Mouse (Mus musculus): ENCODE data around the gene Rcn3. TPM values are rescaled to one million over a fixed set of nuclear protein-coding genes. Genes with fewer than 3 reads are reported as not detected.

The Rcn3 gene
- polyA plus RNA-seq, 1 experiment from 2014 or later = 176 TPM

DNA sequence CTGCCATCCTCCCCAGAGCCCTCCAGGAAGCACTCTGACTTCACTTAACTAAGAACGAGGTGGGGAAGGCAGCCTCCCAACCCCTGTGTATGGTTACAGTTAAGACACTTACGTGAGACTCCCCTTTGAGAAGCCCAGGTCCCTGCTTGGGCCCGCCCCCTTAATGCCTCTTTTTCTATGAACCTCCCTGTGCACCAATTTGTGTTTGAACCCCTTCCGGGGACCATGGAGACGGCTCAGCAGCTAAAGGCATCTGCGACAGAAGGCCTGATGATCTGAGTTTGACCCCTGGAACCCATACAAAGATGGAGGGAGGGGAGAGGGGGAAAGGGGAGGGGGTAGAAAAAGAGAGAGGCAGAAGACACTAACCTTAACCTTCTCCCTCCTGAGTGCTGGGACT is 14.4 kb upstream of the Rcn3 start:
- H3K4me1 ChIP-seq (replicated peaks; ENCODE audit: control insufficient read depth, insufficient read depth) = peaks cover 3% of the 10 kb centered on the region; the same call in 1 of the 2 replicates
- no peak overlapping the region for H3K9ac ChIP-seq (ENCODE audit: low read length)
- H3K4me3 ChIP-seq (ENCODE audit: low read depth, low read length) = no peak overlapping the region
- H3K36me3 ChIP-seq (ENCODE audit: control insufficient read depth, insufficient read depth, low read length) = no peaks in the 10 kb centered on the region
- H3K27ac ChIP-seq (replicated peaks) = no peak overlapping the region
- no peak for ATAC-seq (ENCODE audit: low FRiP score, low TSS enrichment)
- H3K4me2 ChIP-seq (replicated peaks; ENCODE audit: low read depth) = no peak overlapping the region
- WGBS = 56% methylated on average over 6 of the region's 6 CpGs
- TF ChIP-seq CTCF (IDR thresholded peaks at IDR 0.05; ENCODE audit: low read depth) (no peak), EP300 (optimal IDR thresholded peaks at IDR 0.05) (no peak)
- no peak for DNase-seq (ENCODE audit: low spot score)
- H3K27me3 ChIP-seq (ENCODE audit: control insufficient read depth, insufficient read depth, low read length) = no peaks in the 10 kb centered on the region
- no peaks in the 10 kb centered on the region for H3K9me3 ChIP-seq (ENCODE audit: control insufficient read depth, low read length)

- no peaks in the 10 kb centered on the region for H3K9me3 ChIP-seq (ENCODE audit: control insufficient read depth, low read length)
- DNase-seq (ENCODE audit: low spot score) (peak; percentile 42), ATAC-seq (ENCODE audit: low FRiP score, low TSS enrichment) (no peak)
- H3K4me1 ChIP-seq (replicated peaks; ENCODE audit: control insufficient read depth, insufficient read depth) = peaks cover 3% of the 10 kb centered on the region; the same call in 1 of the 2 replicates
- H3K4me2 ChIP-seq (replicated peaks; ENCODE audit: low read depth) = no peak overlapping the region
- H3K27ac ChIP-seq (replicated peaks) = no peak overlapping the region
- no peak overlapping the region for H3K9ac ChIP-seq (ENCODE audit: low read length)
- H3K27me3 ChIP-seq (ENCODE audit: control insufficient read depth, insufficient read depth, low read length) = no peaks in the 10 kb centered on the region
- no peak overlapping the region for H3K4me3 ChIP-seq (ENCODE audit: low read depth, low read length)
- WGBS = 65% methylated on average over 8 of the region's 8 CpGs
- no peak for TF ChIP-seq EP300 (optimal IDR thresholded peaks at IDR 0.05)
- no peaks in the 10 kb centered on the region for H3K36me3 ChIP-seq (ENCODE audit: control insufficient read depth, insufficient read depth, low read length)
These were observed 13.5 kb upstream of the Rcn3 start for GRCm38 (mm10) chr7:45105491-45105890.

GRCm38 (mm10) chr7:45104941-45105340 is 12.9 kb upstream of the Rcn3 start:
- no peak overlapping the region for H3K27ac ChIP-seq (replicated peaks)
- H3K36me3 ChIP-seq (ENCODE audit: control insufficient read depth, insufficient read depth, low read length) = no peaks in the 10 kb centered on the region
- no peaks in the 10 kb centered on the region for H3K9me3 ChIP-seq (ENCODE audit: control insufficient read depth, low read length)
- H3K4me3 ChIP-seq (ENCODE audit: low read depth, low read length) = no peak overlapping the region
- H3K4me2 ChIP-seq (replicated peaks; ENCODE audit: low read depth) = no peak overlapping the region
- ATAC-seq (ENCODE audit: low FRiP score, low TSS enrichment) (no peak), DNase-seq (ENCODE audit: low spot score) (no peak)
- no peaks in the 10 kb centered on the region for H3K27me3 ChIP-seq (ENCODE audit: control insufficient read depth, insufficient read depth, low read length)
- H3K4me1 ChIP-seq (replicated peaks; ENCODE audit: control insufficient read depth, insufficient read depth) = peaks cover 3% of the 10 kb centered on the region; the same call in 1 of the 2 replicates
- WGBS = 81% methylated on average over 5 of the region's 5 CpGs
- no peak for TF ChIP-seq CTCF (IDR thresholded peaks at IDR 0.05; ENCODE audit: low read depth)
- TF ChIP-seq EP300 (optimal IDR thresholded peaks at IDR 0.05) = no peak
- H3K9ac ChIP-seq (ENCODE audit: low read length) = no peak overlapping the region

- DNase-seq (ENCODE audit: low spot score) (peak; percentile 86), ATAC-seq (ENCODE audit: low FRiP score, low TSS enrichment) (peak; percentile 95)
- Histone ChIP-seq H3K27ac (replicated peaks) (peak within 1 kb of the TSS; percentile 94), H3K4me3 (ENCODE audit: low read depth, low read length) (peak within 1 kb of the TSS; percentile 46), H3K27me3 (ENCODE audit: control insufficient read depth, insufficient read depth, low read length) (no peaks in the 10 kb centered on the region), H3K9me3 (ENCODE audit: control insufficient read depth, low read length) (no peaks in the 10 kb centered on the region), H3K9ac (ENCODE audit: low read length) (peak within 1 kb of the TSS; percentile 77), H3K36me3 (ENCODE audit: control insufficient read depth, insufficient read depth, low read length) (no peaks in the 10 kb centered on the region), H3K4me2 (replicated peaks; ENCODE audit: low read depth) (peak within 1 kb of the TSS; percentile 64), H3K4me1 (replicated peaks; ENCODE audit: control insufficient read depth, insufficient read depth) (peaks cover 3% of the 10 kb centered on the region; the same call in 1 of the 2 replicates)
- TF ChIP-seq CTCF (IDR thresholded peaks at IDR 0.05; ENCODE audit: low read depth) (no peak), EP300 (optimal IDR thresholded peaks at IDR 0.05) (peak; percentile 47)
- WGBS = 10% methylated on average over 7 of the region's 7 CpGs
These were observed 11.7 kb upstream of the Rcn3 start, which contains the start of gene Fcgrt for GRCm38 (mm10) chr7:45103652-45104180. Gene Fcgrt (minus strand): TSS chr7:45103851.

DNA sequence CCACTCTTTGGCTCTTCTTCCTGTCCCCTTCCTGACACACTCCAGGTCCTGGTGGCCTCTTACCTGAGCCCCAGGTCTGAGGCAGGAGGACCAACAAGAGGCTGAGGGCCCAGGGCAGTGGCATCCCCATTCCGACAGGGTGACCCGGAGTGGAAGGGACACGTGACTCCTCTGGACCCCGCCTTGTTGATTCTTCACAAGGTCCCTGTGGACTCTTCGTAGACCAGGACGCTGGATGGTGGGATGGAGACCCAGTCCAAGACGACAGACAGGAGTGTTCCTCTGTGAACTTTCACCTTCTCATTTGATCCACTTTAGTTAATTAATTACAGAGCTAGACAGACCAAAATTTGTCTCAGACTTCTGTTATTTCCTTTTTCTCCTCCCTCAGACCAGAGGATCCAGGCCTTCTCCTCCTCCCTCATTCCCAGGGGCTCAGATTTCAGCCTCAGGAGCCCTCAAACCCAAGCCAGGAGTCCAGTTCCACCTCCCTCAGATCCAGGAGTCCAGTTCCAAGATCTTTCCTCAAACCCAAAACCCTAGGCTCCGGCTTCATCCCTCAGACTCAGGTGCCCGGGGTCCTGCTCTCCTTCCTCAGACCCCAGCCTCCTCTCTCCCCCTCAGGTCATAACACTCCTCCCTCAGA is 11.0 kb upstream of the Rcn3 start:
- ATAC-seq (ENCODE audit: low FRiP score, low TSS enrichment) (no peak; the same call in 1 of the 2 replicates), DNase-seq (ENCODE audit: low spot score) (no peak)
- no peaks in the 10 kb centered on the region for H3K27me3 ChIP-seq (ENCODE audit: control insufficient read depth, insufficient read depth, low read length)
- WGBS = 28% methylated on average over 9 of the region's 9 CpGs
- TF ChIP-seq CTCF (IDR thresholded peaks at IDR 0.05; ENCODE audit: low read depth) (no peak), EP300 (optimal IDR thresholded peaks at IDR 0.05) (no peak)
- peak overlapping the region; percentile 94 for H3K27ac ChIP-seq (replicated peaks)
- H3K9me3 ChIP-seq (ENCODE audit: control insufficient read depth, low read length) = no peaks in the 10 kb centered on the region
- peak overlapping the region; percentile 77 for H3K9ac ChIP-seq (ENCODE audit: low read length)
- peak overlapping the region; percentile 64 for H3K4me2 ChIP-seq (replicated peaks; ENCODE audit: low read depth)
- peaks cover 3% of the 10 kb centered on the region; the same call in 1 of the 2 replicates for H3K4me1 ChIP-seq (replicated peaks; ENCODE audit: control insufficient read depth, insufficient read depth)
- no peaks in the 10 kb centered on the region for H3K36me3 ChIP-seq (ENCODE audit: control insufficient read depth, insufficient read depth, low read length)
- H3K4me3 ChIP-seq (ENCODE audit: low read depth, low read length) = peak overlapping the region; percentile 46

DNA sequence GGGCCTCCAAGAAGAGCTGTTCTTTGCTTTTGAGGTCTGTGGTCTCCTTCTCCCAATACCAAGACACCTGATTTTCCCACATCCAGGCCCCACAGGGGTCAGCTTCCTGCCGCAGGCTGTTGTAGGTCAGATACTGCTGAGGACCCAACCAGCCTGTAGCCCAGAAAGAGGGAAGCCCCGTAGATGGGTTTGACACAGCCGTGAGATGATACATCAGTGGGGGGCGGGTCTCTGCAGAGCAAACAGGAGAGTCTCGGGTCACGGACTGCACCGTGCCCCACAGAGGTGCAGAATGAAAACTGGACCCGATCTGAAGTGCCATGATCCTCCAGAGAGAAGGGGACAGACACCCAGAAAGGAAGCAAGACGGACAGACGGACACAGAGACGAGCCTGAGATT is 10.4 kb upstream of the Rcn3 start:
- ATAC-seq (ENCODE audit: low FRiP score, low TSS enrichment) (no peak), DNase-seq (ENCODE audit: low spot score) (no peak)
- H3K27ac ChIP-seq (replicated peaks) = peak overlapping the region; percentile 94
- H3K9ac ChIP-seq (ENCODE audit: low read length) = peak overlapping the region; percentile 77
- peak overlapping the region; percentile 46 for H3K4me3 ChIP-seq (ENCODE audit: low read depth, low read length)
- H3K9me3 ChIP-seq (ENCODE audit: control insufficient read depth, low read length) = no peaks in the 10 kb centered on the region
- peak overlapping the region; percentile 64 for H3K4me2 ChIP-seq (replicated peaks; ENCODE audit: low read depth)
- WGBS = 59% methylated on average over 11 of the region's 11 CpGs
- H3K36me3 ChIP-seq (ENCODE audit: control insufficient read depth, insufficient read depth, low read length) = no peaks in the 10 kb centered on the region
- no peaks in the 10 kb centered on the region for H3K27me3 ChIP-seq (ENCODE audit: control insufficient read depth, insufficient read depth, low read length)
- peaks cover 3% of the 10 kb centered on the region; the same call in 1 of the 2 replicates for H3K4me1 ChIP-seq (replicated peaks; ENCODE audit: control insufficient read depth, insufficient read depth)
- TF ChIP-seq CTCF (IDR thresholded peaks at IDR 0.05; ENCODE audit: low read depth) (no peak), EP300 (optimal IDR thresholded peaks at IDR 0.05) (no peak)
